Mouse (Mus musculus): ENCODE results near the gene Cdc42bpa.

The Cdc42bpa gene

DNA sequence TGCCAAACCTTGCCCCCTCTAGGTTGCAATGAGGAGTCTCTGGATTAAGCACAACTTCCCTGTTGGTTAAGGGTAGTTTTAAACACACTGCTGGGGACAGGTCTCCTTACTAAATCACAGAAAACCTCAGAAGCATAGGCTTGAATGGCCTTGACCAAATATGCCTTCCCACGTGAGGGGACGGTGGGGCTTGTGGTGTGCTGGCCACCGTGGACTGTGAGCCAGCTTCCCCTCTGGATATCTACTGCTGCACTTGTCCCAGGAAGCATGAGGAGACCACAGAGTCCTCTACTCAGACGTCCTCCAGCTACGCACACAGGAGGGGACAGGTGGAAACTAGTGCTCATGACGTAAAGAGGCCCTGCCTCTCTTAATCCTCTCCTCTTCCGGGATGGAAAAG lies 202.7 kb downstream of the Cdc42bpa start:
- DNase-seq (ENCODE audit: inconsistent ontology term), result no peak

DNA sequence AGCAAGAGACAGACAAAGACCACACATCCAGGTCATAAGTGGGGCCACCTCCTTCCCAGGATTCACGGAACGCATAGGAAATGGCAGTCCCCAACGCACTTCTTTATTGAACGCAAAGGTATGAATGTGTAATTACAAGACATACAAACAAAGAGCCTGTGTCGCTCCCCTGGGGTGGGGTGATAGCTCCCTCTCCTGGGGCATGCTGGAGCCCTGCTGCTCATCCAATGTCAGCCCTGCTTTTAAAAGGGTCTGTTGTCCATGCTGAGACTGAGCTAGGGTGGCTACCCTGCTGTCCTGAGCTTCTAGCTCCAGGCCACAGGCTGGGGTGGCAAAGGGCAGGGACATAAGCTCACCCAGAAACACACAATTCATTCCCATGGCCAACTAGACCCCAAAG lies 206.3 kb downstream of the Cdc42bpa start:
- DNase-seq (ENCODE audit: inconsistent ontology term), result no peak

DNA sequence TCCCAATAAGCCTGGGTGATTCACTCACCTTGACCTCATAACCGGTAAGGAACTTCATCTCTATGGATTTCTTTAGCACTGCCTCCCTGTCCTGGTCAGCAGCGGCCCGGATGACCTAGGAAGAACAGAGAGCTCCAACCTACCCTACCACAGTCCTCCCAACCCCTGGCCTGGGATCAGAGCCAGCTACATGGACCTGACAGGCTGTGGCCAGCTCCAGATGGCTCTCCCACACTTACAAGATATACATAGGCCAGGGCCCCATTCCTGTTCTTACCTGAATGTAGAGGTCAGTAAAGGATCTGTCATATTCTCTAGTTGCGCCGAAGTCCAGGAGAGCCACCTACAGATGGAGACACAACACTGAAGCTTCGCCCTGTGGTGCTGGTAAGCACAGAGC lies 208.0 kb downstream of the Cdc42bpa start:
- no peak for DNase-seq (ENCODE audit: inconsistent ontology term)

DNA sequence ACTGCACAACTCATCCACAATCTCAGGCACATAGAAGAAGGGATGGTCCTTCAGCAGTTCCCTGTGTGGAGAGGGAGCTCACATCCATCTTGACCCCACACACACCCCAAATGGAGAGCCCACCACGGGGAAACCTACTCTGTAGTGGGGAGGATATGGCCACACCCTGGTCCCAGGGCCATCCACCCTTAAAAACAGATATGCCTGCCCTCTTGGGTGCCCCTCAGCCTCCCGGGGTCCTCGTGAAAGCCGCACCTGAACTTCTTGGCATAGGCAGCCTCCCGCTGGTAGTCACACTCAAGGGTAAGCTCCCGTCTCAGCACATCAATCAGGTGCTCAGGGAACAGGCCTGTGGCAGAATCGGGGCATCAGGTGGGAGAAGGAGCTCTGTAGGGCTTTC lies 208.9 kb downstream of the Cdc42bpa start:
- no peak for DNase-seq (ENCODE audit: inconsistent ontology term)

DNA sequence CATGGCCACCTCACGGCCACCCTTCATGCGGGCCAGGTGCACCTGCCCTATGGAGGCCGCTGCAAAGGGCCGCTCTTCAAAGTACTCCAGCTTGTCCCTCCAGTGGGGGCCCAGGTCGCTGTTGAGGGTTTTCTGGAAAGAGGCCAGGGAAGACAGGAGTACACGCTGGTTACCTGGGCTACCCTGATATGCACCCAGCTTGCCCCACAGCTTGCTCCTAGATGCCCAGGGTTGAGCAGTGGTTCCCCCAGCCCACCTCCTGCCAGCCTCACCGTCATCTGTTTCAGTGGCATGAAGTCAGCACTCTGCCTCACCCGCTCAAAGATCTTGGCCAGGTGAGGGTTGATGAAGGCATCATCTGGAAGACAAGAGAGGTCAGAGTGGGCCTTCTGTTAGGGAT lies 209.8 kb downstream of the Cdc42bpa start:
- no peak for DNase-seq (ENCODE audit: inconsistent ontology term)

DNA sequence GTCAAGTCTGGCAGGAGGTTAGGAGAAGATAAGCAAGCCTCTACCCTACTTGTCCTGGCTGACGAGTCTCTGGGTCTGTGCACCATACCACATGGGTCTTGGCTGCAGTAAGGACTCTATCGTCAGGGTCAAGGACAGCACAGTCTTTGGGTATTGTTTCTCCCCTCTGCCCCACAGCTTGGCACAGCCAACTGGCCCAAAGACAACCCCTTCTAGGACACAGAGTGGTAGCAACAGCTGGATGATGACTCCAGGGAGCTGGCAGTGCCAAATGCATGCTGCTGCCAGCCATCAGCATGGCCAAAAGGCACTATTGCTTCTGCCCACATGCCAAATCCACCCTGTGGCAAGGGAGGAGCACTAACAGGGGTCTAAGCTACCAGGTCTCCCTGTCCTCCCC lies 211.6 kb downstream of the Cdc42bpa start:
- no peak for DNase-seq (ENCODE audit: inconsistent ontology term)

DNA sequence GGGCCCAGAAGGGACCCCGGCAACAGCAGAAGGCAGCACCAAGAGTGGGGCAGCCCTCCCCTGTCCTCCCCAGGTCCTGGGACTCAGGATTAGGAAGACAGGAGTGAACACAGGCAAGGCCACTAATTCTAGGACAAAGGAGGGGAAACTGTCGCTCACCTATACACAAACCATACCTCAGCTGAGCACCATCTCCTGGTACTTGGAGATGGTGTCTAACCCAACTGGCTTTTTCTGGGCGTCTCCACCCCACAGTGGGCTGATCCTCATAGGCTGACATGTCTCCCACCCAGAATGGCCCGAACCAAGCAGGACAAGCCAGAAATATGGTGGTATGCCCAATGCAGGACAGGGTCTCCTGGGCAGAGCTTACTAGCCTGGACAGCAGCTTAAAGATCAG lies 212.3 kb downstream of the Cdc42bpa start:
- DNase-seq (ENCODE audit: inconsistent ontology term), result no peak

DNA sequence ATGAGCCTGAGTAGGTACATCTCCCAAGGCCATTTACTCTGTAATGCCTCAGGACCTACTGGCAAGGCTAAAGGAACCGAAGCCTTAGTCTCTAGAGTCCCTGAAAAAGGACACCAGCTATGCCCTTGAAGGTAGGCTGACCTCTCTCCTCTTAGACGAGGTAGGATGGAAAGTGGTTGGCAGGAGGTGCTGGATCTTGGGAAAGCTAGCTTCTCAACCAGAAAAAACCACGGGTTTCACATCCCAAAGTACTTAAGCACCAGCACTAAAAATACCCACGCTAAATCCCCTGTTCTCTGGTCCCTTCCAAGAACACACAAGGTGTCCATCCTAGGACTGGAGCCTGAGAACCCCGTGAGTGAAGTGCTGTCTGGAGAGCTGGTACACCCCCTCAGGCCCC lies 212.7 kb downstream of the Cdc42bpa start:
- DNase-seq (ENCODE audit: inconsistent ontology term), result no peak

DNA sequence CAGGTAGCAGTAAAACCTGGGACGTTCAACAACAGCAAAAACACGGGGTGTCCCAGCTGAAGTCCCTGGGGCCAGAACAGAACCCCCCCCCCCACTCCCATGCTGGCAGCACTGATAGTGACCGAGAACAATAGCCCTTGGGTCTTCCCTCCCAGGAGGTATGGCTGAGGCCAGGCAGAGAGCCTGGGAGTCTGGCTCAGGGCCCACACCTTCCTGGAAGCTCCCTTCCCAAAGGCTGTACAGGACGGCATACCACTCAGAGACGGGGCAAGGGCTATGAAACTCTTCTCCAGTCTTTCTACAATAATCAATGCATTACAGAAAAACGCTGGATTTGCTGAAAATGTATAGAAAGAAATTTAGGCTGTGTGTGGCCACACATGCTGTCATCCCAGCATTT lies 214.4 kb downstream of the Cdc42bpa start:
- no peak for DNase-seq (ENCODE audit: inconsistent ontology term)

DNA sequence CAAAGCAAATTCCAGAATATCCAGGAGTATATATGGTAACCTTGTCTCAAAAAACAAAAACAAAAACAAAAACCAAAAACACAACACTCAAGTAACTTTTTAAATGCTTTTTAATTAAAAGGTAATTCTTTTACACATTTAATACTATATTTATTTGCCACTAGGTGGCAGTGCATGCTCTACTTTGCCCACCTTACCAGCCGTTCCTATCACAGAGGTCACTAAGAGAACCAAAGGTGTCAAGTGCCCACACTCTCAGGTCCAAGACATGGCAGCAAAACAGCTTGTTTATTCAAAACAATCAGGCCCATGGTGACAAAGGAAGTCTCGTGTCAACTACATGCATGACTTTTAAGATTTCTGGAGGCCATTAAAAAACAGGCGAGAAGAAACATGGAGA lies 214.9 kb downstream of the Cdc42bpa start:
- peak; percentile 9 for DNase-seq (ENCODE audit: inconsistent ontology term)

DNA sequence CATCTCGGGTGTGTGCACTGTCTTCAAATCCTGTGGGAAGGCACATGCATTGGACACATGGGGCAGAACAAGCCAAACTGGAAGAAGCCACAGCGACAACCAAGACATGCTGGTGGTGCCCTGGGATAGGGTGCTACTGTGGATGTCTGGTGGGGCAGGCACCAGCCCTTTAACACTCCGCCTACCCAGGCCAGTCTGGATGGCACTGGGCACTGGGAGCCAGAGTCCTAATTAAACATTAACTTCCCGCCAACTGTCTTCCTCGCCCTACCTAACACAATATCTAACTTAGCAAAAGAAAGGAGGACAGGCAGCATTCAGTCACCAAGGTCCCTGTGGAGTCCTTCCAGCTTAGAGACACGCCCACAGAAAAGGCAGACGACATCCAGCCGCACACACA lies 215.4 kb downstream of the Cdc42bpa start:
- DNase-seq (ENCODE audit: inconsistent ontology term), result no peak

DNA sequence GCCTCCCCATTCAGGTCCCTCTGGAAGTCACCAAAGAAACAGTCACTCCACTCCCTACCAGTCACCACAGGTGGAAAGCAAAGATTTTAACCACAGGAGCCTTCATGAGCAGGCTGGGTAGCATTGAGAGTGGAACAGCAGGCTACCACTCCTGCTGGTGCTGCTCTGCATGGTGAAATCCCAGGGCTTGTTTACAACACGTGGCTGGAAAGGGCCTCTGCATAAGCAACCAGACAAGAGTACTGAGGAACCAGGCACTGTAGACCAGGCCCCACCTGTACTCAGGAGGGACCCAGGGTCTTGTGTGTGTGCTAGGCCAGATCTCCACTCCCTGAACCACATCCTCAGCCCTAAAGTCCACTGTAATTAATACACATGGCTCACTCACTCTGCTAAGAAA lies 216.5 kb downstream of the Cdc42bpa start:
- DNase-seq (ENCODE audit: inconsistent ontology term), result no peak

DNA sequence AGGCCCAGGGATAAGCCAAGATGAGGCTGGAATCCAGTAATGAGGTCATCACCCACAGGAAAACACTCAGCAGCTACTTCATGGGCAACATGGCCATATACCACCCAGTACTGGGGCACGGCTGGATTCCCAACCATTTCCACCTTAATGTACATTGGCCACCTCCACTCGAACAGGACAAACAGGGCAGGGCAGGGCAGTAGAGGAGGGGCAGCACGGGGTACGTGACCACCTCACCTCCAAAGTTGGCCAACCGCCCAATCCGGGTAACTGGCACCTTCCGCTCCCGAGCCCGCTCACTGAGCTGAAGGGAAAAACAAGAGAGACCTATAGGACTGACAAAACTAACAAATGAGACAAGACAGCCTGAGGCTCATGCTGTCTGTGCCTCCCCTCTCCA lies 218.1 kb downstream of the Cdc42bpa start:
- DNase-seq (ENCODE audit: inconsistent ontology term), result no peak

DNA sequence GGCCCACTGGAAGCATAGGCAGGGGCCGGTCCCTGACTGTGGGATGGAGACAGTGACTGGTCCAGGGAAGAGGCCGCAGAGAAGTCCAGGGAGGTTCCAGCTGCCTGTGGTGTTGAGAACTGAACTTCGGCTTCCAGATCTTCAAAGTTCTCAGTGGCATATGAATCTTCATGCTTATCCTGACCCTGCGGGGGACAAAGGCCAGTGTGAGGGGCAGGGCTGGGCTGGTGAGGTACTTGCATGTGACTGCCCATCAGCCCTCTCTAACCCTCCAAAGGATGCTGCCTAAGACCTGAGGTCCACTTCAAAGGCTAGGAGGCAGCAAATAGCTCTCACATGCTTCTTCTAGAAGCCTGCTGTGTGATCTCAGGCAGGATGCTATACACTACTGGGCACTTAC lies 218.8 kb downstream of the Cdc42bpa start:
- no peak for DNase-seq (ENCODE audit: inconsistent ontology term)

DNA sequence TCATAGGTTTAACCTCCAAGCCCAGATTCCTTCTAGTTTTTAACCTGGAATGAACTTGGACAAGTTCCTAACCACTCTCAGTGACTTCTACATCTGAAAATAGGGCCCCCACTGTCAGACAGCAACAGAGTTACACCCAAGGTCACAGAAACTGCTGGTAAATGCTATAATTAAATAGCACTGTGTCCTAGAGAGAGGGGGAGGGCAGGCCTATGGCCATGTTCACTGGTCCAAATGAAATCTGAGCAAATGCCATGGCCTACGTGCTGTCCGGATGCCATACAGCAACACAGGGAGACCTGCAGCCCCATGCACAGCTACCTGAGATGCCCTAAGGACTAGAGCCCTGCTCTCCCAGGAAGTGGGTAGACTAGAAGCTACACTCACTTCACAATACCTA lies 219.6 kb downstream of the Cdc42bpa start:
- DNase-seq (ENCODE audit: inconsistent ontology term), result no peak

DNA sequence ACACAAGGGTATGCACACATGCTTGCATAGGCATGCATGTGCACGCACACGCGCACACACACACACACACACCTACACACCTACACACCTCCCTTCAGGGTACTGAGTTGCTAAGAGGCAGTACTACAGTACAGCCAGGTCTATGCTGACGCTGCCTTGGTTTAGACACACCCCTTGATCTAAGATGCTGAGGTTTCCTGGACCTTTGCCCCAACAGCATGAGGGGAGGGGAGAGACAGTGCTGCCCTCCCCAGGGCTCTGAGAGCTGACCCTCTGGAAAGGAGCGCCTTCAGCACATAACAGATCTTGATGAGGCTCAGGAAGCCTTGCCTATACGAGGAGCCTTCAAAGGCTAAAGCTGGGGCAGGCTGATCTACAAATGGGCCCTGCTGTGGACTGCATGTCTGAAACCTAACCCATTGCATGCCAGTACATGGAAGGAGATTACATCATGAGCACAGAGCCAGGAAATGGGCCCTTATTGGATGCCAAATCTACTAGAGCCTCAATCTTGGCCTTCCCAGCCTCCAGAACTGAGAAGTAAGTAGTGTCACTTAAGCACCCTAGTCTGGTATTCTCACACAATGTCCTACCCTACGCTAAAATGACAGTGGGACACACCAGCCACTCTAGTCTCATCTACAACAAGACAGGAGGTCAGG lies 221.2 kb downstream of the Cdc42bpa start:
- no peak for DNase-seq (ENCODE audit: inconsistent ontology term)

DNA sequence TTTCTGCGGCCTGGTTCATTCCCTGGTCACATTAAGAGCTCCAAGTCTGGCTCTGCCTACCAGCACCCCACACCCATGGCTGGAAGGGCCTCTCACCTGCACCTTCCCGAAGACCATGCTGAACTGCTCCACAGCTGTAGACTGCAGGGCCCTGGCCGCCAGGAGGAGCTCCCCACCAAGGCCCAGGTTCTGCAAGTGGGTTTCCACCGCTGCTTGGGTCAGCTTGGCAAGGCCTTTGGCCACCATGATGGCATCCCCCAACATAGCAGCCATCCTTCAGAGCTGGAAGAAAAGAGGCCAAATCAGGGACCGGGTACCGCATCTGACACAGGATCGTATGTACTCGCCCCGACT lies 221.7 kb downstream of the Cdc42bpa start:
- no peak for DNase-seq (ENCODE audit: inconsistent ontology term)

DNA sequence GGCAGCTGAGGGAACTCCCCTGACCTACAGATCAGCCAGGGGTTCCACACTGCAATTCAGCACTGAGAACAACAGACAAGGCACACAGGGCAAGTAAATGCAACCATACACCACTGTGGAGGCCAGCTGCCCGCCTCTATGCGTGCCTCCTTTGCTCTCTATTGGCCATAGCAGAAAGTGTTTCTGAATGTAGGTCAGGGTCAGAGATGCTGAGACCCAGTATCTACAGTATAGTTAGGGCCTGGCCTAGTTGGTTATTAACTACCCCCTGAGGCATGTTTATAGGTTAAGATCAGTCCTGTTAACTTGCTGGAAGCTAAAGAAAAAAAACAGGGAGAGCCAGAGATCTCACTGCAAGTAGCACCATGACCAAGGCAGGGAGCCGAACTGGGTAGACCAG lies 222.5 kb downstream of the Cdc42bpa start:
- DNase-seq (ENCODE audit: inconsistent ontology term), result no peak

DNA sequence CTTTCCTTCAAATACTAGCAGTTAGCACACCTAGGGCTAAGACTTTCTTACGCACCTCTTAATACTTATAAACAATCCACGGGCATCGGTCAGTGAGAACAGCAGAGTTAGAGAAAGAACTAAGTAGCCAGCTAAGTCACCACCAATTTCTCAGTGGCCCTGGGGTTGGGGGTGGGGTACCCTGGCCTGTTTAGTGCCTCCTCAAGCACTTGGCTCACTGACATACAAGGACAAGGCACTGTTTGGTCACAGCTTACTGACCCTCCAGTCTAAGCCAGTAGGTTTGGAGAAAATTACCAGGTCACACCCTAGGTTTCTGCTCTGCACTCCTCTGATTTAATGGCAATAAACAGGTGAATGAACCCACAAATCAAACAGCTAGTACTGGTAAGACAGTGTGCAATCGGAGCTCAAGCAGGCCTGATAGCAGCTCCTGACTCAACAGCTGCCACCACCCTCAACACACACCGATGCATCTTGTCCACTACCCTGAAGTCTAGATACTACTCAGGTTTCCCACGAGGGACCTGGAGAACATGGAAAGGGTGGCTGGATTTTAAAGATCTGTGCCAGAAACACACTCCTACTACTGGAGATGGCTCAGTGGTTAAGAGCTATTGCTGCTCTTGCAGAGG lies 223.4 kb downstream of the Cdc42bpa start:
- no peak for DNase-seq (ENCODE audit: inconsistent ontology term)

DNA sequence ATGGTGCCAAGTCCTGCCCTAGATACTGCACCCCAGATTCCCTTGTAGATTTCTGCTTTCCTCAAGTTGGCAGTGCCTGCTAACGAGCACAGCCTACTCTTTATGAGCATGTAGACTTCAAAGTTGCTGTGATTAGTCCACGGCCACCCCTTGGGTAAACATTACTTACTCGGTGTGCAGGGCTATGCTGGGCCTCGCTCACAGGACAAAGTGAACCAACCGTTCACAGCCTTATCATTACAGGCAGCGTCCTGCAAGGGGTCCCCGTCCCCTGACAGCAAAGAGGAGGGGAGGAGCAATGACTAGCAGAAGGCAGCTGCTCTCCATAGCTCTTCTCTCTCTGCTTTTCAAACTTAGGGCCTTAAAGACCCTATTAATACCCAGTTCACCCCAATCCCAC lies 224.5 kb downstream of the Cdc42bpa start:
- DNase-seq (ENCODE audit: inconsistent ontology term), result no peak

DNA sequence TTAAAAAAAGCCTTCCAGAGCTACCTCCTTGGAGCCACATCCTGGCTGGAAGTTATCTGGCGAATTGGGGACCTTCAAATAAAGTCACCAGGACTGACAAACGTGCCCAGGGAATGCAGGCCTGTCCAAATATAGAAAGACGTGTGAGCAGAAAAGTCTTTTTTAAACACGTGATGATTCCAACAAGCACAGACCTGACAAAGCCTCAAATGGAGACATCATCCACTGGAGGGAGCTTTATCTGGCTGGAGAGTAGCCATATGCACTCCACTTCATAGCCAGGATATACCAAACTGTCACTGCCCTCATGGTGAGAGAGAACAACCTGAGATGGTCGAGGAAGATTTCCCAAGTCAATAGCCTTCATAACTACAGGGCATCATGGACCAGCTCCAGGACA lies 225.6 kb downstream of the Cdc42bpa start:
- DNase-seq (ENCODE audit: inconsistent ontology term), result no peak

DNA sequence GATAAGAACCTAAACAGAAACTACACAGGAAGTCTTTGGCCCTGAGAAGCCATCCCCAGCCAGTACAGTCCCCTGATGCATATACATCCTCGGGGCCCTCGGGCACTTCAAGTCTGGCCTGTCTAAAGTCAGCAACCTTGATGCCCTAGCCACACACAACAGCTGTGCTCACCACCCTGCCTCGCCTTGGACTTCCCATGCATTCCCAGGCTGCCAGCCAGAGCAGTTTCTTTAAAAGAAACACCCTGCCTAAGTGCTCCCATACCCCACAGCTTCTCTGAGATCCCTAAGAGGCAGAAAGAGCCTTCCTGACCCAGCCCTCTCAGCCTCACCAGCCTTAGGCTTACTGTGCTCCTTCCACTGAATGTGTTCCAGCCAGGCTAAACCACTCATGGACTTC lies 226.1 kb downstream of the Cdc42bpa start:
- no peak for DNase-seq (ENCODE audit: inconsistent ontology term)

DNA sequence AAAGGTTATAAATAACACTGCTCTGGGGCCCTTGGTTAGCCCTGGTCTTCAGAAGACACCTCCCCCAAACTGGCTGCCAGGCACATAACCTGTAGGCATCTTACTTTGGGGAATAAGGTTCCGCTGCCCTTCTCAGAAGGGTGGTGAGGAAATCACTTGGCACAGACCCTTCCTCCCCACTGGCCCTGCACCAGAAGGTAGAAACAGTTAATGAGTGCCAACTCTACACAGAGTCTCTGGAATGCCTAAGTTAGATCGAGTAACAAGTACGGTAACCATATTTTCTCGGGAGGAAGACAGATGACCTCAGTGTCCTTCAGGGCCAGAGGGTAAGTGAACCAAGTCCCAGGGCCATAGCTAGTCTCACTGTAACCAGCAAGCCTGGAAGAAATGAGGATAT lies 228.7 kb downstream of the Cdc42bpa start:
- no peak for DNase-seq (ENCODE audit: inconsistent ontology term)

DNA sequence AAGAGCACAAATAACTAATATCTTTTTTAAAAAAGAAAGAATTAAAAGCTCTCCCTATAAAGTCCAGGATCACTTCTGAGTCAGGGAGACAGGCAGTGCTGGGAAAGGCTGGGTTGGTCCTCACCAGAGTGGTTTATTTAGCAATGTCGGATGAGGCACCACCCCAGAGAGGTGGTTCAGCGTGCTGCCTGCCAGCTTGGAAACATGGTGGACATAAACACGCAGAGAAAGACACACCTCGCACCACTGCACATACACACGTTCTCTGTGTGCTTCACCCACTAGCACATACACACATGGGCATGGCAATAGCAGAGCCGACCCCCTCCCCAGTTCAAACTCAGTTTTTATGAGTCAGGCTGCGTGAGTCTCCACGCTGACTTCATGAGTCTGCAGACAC lies 230.8 kb downstream of the Cdc42bpa start:
- no peak for DNase-seq (ENCODE audit: inconsistent ontology term)
